Mouse (Mus musculus) spleen, adult 2 months (tissue): ENCODE measurements around the gene Disp2.

ENCODE experiments used
- CTCF ChIP-seq: fragments of 200-500 bp; IDR thresholded peaks from 2 replicates; pipeline ENCODE4 v1.5.1; 2011; ENCODE audit warnings: mild to moderate bottlenecking, inconsistent platforms; ENCODE audit not compliant: insufficient read depth, insufficient read length, insufficient replicate concordance; ENCODE audit errors: extremely low read depth
- POLR2A ChIP-seq: fragments of 200-500 bp; IDR thresholded peaks from 2 replicates; pipeline ENCODE4 v1.6.1; 2011; ENCODE audit warnings: low read depth, low read length, inconsistent platforms

DNA sequence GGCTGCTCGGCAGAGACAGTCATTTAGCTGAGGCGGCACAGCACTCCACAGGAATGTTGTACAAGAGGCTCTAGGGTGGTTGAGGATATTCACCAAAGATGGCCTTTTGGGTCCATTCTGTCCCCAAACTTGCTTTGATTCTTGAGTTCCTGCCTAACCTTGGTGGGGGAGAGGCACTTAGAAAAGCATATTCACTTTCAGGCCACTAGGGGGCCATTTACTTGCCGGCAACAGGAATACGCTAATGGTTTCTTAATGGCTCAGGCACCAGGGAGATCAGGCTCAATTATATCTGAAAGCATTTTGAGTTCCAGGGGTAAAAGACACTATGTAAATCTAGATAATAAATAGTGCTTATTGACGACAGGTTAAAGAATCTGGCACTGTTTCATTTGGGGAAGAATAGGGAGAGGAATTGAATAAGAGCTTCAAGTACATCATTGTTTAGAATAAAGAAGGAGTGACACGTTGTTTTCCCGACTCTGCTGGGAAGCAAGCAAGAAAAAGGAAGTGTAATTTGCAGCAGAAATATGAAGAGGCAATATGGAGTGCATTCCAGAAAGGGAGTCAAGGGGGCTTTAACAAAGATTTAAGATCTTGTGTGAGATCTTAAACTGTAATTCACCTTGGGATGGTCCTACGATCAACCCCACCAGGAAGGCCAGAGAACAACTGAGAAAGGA is 36.1 kb upstream of the Disp2 start:
- peak; percentile 20; the same call in 1 of the 2 replicates for TF ChIP-seq CTCF
- no peak for TF ChIP-seq POLR2A
